Mouse (Mus musculus) megakaryocyte, adult 5-6 weeks (primary cell): Measurements from ENCODE around the gene Pik3ip1. TPM values are rescaled to one million over a fixed set of nuclear protein-coding genes. Genes with fewer than 3 reads are reported as not detected.

Experiments
- ATAC-seq: 2 replicates; pipeline ENCODE4 v1.8.0; 2016; ENCODE audit warnings: mild to moderate bottlenecking, inconsistent platforms; ENCODE audit not compliant: poor library complexity, severe bottlenecking
- total RNA-seq, 2 experiments: library from RNA; stranded (forward) in 1 of 2; stranded (reverse) in 1 of 2; fragments of 153-499, 151-499 nt in 1 of 2; fragments of 221-1000, 200-1000 nt in 1 of 2; gene quantifications; 2 replicates each; pipeline versions ENCODE4 v1.2.3 to v1.2.4; 2015 to 2017

Gene Pik3ip1
- total RNA-seq, 2 experiments from 2014 or later: 1.0 to 3.8 TPM

- peak; percentile 32; the same call in 1 of the 2 replicates for ATAC-seq
Measured at GRCm38 (mm10) chr11:3371599-3372295, 41.5 kb downstream of the Pik3ip1 start.

DNA sequence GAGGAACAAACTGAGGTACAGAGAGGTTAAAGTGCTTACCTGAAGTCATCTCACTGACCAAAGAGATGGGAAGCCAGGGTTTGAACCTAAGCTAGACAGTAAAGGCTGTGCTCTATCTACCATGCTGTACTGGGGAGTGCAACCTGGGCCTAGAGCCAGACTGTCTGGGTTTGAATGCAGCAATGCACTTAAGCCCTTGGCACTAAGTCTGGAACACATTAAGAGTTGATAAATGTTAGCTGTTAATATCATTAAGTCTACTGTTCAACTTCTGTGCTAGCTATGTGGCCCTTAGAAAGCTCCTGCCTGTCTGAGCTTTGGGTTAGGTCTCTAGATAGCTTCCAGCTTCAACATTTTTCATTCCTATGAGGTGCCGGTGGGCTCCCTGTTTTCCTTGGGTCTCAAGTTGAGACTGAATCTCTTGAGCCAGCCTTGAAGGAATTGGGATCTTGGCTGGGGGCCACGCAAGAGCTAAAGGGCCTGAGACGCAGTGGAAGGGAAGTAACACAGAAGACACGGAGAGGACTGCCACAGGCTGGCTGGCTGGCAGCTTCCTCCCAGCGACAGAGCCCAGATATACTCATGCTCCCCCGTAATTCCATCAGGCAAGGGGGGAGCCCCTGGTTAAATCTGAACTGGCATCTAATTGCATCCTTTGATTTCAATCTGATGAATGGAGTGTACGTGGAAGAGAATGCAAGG, 43.5 kb downstream of the Pik3ip1 start:
- no peak for ATAC-seq

DNA sequence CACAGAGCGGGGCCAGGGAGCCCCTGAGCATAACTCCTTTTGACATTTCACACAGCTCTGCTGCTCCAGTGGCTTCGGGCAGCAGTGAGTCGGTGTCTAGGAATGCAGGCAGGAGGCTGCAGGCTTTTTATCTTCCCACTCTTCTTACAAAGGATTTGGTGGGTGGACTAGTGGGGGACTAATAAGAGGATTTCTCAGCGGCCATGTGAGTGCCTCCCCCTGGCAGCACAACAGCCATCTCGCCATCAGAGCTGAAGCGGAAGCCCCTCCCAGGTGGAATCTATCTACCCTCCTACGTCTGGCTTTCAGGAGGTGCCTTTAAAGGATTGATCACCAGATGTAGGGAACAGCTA, 44.1 kb downstream of the Pik3ip1 start:
- ATAC-seq: no peak

GRCm38 (mm10) chr11:3374741-3375140, 44.5 kb downstream of the Pik3ip1 start:
- ATAC-seq: no peak

DNA sequence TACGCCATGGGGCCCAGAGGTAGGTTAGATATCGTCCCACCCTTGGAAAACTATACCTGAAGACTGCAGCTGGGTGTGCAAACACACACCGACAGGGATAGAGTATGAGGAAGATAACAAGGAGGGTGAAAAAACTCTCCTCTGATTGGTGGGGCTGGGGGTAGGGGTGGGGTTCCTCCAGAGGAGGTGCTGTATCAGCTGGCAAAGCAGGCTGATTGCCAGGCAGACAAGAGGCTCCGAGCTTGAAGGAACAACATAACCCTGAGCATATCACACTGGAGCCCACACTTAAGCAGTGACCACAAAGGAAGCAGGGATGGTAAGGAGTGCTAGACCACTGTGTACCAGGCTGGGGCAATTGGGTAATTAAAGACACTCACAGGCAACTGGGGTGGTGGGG, 49.2 kb downstream of the Pik3ip1 start:
- peak; percentile 29 for ATAC-seq

DNA sequence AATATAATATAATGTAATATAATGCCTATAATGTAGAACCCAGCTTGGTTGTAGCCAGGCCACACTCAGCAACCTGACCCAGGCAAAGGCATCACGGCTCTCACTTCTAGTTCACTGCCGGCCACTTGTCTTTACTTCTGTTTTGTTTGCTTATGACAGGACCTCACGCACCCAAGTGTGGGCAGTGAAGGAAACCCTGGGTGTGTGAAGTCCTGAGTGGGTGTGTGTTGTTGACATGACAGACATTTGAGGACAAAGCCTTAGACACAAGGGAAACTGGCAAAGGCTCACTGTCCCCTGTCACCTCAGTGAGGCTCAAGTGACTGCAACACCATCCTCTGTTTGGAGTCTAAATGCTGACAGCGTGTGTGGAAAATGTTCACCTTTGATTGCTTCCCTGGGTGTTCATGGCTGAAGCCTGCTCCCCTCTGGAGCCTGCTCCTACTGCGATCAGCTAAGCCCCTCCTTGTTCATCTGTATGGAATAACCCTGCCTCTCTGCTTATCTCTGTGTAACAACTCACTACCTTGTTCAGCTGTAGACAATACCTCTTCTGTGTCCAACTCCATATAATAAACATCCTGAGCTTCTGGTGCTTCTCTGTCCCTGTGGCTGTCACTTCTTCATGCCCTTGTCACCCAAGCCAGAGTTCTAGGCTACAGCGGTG, 51.1 kb downstream of the Pik3ip1 start:
- no peak for ATAC-seq

DNA sequence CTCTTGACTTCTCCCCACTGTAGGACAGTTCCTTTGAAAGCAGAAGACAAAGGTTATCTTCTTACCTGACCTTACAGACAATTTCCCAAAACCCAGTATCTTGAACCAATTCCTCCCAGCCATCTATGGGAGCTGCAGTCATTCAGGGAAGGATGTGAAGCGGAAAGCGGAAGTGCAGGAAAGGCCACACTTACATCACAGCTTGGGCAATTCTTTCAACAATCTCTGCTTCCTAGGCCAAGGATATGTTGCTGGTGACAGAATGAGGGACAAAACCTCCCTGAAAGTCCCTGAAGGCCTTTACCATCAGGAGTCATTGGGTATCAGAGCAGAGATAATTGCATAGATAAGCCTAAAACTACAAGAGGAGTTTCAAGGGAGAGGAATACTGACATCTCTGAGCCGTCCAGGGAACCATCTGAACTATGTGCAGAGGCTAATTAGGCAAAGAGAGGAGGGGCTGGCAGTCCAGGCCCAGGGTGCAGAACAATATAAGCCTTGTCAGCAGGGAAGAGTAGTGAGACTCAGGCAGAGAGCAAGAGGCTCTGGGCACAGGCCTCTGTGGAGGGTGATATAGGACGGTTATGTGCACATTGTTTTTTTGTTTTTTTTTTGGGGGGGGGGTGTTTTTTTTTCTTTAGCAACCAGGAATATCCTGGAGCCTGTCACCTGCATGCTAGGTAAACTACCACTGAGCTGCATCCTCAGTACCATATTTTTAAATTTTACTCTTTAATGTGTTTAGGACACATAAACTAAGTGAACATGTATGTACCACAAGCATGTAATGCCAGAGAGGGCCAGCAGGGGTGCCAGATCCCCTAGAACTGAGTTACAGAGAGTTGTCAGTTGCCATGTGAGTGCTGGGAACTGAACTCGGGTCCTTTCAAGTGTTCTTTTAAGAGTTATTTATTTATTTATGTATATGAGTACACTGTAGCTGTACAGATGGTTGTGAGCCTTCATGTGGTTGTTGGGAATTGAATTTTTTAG, 52.7 kb downstream of the Pik3ip1 start:
- ATAC-seq: peak; percentile 78

- peak; percentile 91 for ATAC-seq
Measured at GRCm38 (mm10) chr11:3386941-3387368, 56.8 kb downstream of the Pik3ip1 start.

DNA sequence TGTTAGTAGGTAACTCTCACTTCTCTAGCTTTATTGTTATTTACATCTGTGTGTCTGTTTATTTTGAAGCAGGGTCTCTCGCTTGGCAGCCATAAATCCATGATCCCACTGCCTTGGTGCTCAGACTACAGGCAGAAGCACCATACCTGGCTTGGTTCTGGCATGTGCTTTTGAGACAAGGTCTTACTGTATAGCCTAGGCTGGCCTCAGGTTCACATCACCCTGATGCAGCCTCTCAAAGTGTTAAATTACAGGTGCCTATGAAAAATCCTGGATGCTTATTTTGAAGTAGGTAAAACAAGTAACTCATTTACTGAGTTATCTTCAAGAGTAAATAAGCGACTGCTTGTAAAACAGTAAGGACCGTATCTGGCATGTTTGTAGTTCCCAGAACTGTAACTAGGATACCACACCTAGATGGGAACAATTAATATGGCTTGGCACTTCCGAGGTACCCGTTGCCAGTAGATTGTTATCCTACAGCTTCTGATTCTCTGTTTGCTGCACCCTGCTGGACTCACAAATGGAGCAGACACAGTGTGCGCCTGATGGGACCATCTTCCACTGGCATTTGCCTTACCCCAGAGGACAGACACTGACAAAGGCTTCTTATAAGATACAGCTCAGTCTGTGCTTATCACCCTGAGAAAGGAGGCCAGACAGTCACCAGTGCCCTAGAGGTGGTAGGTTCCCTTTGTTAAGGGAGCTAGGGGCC, 57.4 kb downstream of the Pik3ip1 start:
- ATAC-seq: no peak

- no peak for ATAC-seq
Measured at GRCm38 (mm10) chr11:3389996-3390395, 59.8 kb downstream of the Pik3ip1 start.

DNA sequence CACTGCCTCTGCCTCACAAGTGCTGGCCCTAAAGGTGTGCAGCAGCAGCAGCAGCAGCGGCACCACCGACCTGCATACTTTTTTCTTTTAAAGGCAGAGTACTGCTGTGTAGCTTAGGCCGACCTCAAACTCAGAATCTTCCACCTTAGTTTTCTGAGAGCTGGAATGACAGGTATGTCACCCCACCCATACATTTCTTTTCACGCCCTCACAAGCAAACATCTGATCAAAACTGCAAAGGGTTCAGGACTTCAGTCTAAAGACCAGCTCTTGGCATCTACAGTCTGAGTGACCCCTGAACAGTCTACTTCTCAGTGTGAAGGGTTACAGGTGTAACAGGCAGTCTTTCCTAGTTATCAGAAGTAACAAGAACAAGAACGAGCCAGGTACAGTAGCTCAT, 60.6 kb downstream of the Pik3ip1 start:
- ATAC-seq: no peak

DNA sequence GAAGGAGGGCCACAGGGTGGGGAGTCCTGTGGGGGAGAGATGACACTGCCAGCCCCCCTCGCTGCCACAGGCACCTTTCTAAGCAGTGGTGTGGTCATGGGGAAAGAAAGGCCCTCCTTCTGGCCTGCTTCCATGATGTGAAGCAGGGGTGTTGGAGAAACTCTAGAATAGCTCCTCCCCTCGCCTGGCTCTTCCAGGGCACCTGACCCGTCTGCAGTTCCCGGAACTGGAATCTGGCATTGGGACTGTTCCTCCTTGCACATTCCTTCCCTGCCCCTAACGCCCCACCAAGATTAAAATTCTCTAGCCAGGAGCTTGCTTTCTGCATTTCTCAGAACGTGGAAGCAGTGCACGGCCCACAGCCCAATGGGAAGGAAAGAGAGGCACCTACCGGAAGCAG, 62.3 kb downstream of the Pik3ip1 start:
- ATAC-seq: no peak

Other genes with a start within 250 kb of the Pik3ip1 start
- gene Sfi1, start 136.9 kb upstream of the Pik3ip1 start, total RNA-seq (2015): 6.0 and 12.5 TPM in 2 replicates
- 7.5 and 9.6 TPM in 2 replicates for gene Sfi1, start 136.9 kb upstream of the Pik3ip1 start, total RNA-seq (2017)
- 76.8 and 80.1 TPM in 2 replicates for gene Eif4enif1, start 128.0 kb upstream of the Pik3ip1 start, total RNA-seq (2015)
- gene Eif4enif1, start 128.0 kb upstream of the Pik3ip1 start, total RNA-seq (2017): 44.9 and 50.7 TPM in 2 replicates
- gene Drg1, start 64.0 kb upstream of the Pik3ip1 start, total RNA-seq (2015): 127 and 137 TPM in 2 replicates
- gene Drg1, start 64.0 kb upstream of the Pik3ip1 start, total RNA-seq (2017): 119 and 124 TPM in 2 replicates
- 25.6 and 27.7 TPM in 2 replicates for gene Patz1, start 41.5 kb upstream of the Pik3ip1 start, total RNA-seq (2015)
- 27.2 and 33.2 TPM in 2 replicates for gene Patz1, start 41.5 kb upstream of the Pik3ip1 start, total RNA-seq (2017)
- 9.6 and 11.5 TPM in 2 replicates for gene Limk2, start 78.8 kb downstream of the Pik3ip1 start, total RNA-seq (2015)
- 27.5 and 30.4 TPM in 2 replicates for gene Limk2, start 78.8 kb downstream of the Pik3ip1 start, total RNA-seq (2017)
- gene Rnf185, start 122.0 kb downstream of the Pik3ip1 start, total RNA-seq (2015): 14.0 and 14.4 TPM in 2 replicates
- 12.3 and 12.7 TPM in 2 replicates for gene Rnf185, start 122.0 kb downstream of the Pik3ip1 start, total RNA-seq (2017)
- 0.71 and 0.75 TPM in 2 replicates for gene Pla2g3, start 157.9 kb downstream of the Pik3ip1 start, total RNA-seq (2015)
- 0.81 and 0.88 TPM in 2 replicates for gene Pla2g3, start 157.9 kb downstream of the Pik3ip1 start, total RNA-seq (2017)
- gene Inpp5j, start 174.4 kb downstream of the Pik3ip1 start, total RNA-seq (2015): 4.8 and 5.7 TPM in 2 replicates
- 2.0 and 2.8 TPM in 2 replicates for gene Inpp5j, start 174.4 kb downstream of the Pik3ip1 start, total RNA-seq (2017)
- gene Selenom, start 184.3 kb downstream of the Pik3ip1 start, total RNA-seq (2015): 9.8 and 11.8 TPM in 2 replicates
- gene Selenom, start 184.3 kb downstream of the Pik3ip1 start, total RNA-seq (2017): 2.4 and 7.6 TPM in 2 replicates
- gene Smtn, start 210.2 kb downstream of the Pik3ip1 start, total RNA-seq (2015): 12.2 and 12.5 TPM in 2 replicates
- 5.1 and 8.8 TPM in 2 replicates for gene Smtn, start 210.2 kb downstream of the Pik3ip1 start, total RNA-seq (2017)